Mouse (Mus musculus) G1E (cell line): ENCODE data around the gene Smim1.

Source experiments
- CTCF ChIP-seq: IDR thresholded peaks from 2 replicates; pipeline ENCODE4 v1.5.1; 2012; ENCODE audit warnings: low read depth, low read length, inconsistent platforms, mixed read lengths
- GATA1 ChIP-seq: IDR thresholded peaks from 2 replicates; pipeline ENCODE4 v1.6.1; 2012; ENCODE audit warnings: borderline replicate concordance, low read length, inconsistent platforms, mixed read lengths
- GATA2 ChIP-seq: IDR thresholded peaks from 2 replicates; pipeline ENCODE4 v1.6.1; 2012; ENCODE audit warnings: low read depth, low read length, inconsistent platforms, borderline replicate concordance
- POLR2AphosphoS5 ChIP-seq: IDR thresholded peaks from 2 replicates; pipeline ENCODE4 v1.6.1; 2012; ENCODE audit warnings: low read depth, low read length, inconsistent platforms; ENCODE audit not compliant: insufficient replicate concordance
- TAL1 ChIP-seq: conservative IDR thresholded peaks from 2 replicates; pipeline ENCODE4 v1.6.1; 2012; ENCODE audit warnings: low read depth, low read length, inconsistent platforms, mixed read lengths

GRCm38 (mm10) chr4:154053065-154053464, 27.0 kb upstream of the Smim1 start:
- TF ChIP-seq CTCF (no peak), TAL1 (no peak), POLR2AphosphoS5 (no peak), GATA1 (no peak), GATA2 (no peak)
